Mouse (Mus musculus) NIH3T3 (cell line): Measurements from ENCODE around the gene Mrpl53.

Experiments used
- DNase-seq: peaks from one replicate; pipeline ENCODE4 v3.0.0-alpha.2; 2012; ENCODE audit warnings: low read depth

Gene Mrpl53

GRCm38 (mm10) chr6:83120930-83121862 lies 12.4 kb downstream of the Mrpl53 start, which contains the start of gene Wbp1:
Gene Wbp1 (minus strand): TSS chr6:83121559.
- peak; percentile 99 for DNase-seq

GRCm38 (mm10) chr6:83121863-83122710 lies 13.2 kb downstream of the Mrpl53 start:
- no peak for DNase-seq

- DNase-seq, result no peak
Measured at GRCm38 (mm10) chr6:83122961-83123360, 14.1 kb downstream of the Mrpl53 start.

- peak; percentile 99 for DNase-seq
Measured at GRCm38 (mm10) chr6:83124851-83125312, 16.0 kb downstream of the Mrpl53 start.

- DNase-seq, result no peak
Measured at GRCm38 (mm10) chr6:83125331-83125730, 16.5 kb downstream of the Mrpl53 start, which contains the start of gene Ino80b. Gene Ino80b (minus strand): TSS chr6:83125431.

- DNase-seq, result no peak
Measured at GRCm38 (mm10) chr6:83127419-83127818, 18.6 kb downstream of the Mrpl53 start.

- DNase-seq, result peak; percentile 49
Measured at GRCm38 (mm10) chr6:83131469-83132034, 22.7 kb downstream of the Mrpl53 start.

GRCm38 (mm10) chr6:83132176-83132919 lies 23.5 kb downstream of the Mrpl53 start:
- DNase-seq, result no peak

GRCm38 (mm10) chr6:83134226-83134625 lies 25.4 kb downstream of the Mrpl53 start:
- DNase-seq, result no peak

GRCm38 (mm10) chr6:83134951-83135513 lies 26.2 kb downstream of the Mrpl53 start, which contains the start of gene Rtkn:
Gene Rtkn (plus strand): TSS chr6:83135463.
- no peak for DNase-seq

GRCm38 (mm10) chr6:83135571-83136161 lies 26.8 kb downstream of the Mrpl53 start:
- DNase-seq, result peak; percentile 43

GRCm38 (mm10) chr6:83136291-83136880 lies 27.5 kb downstream of the Mrpl53 start:
- DNase-seq, result peak; percentile 77

- DNase-seq, result peak; percentile 84
Measured at GRCm38 (mm10) chr6:83136881-83137575, 28.2 kb downstream of the Mrpl53 start.

GRCm38 (mm10) chr6:83137576-83137950 lies 28.7 kb downstream of the Mrpl53 start:
- DNase-seq, result peak; percentile 97

- peak; percentile 81 for DNase-seq
Measured at GRCm38 (mm10) chr6:83138056-83138455, 29.2 kb downstream of the Mrpl53 start.

- no peak for DNase-seq
Measured at GRCm38 (mm10) chr6:83140044-83140443, 31.2 kb downstream of the Mrpl53 start.

- peak; percentile 41 for DNase-seq
Measured at GRCm38 (mm10) chr6:83141636-83142035, 32.8 kb downstream of the Mrpl53 start.

GRCm38 (mm10) chr6:83142211-83142731 lies 33.4 kb downstream of the Mrpl53 start:
- no peak for DNase-seq

- no peak for DNase-seq
Measured at GRCm38 (mm10) chr6:83142886-83143285, 34.0 kb downstream of the Mrpl53 start.
